Mouse (Mus musculus): ENCODE results near the gene Aloxe3. TPM values are rescaled to one million over a fixed set of nuclear protein-coding genes. Genes with fewer than 3 reads are reported as not detected.
A peak's percentile ranks its signal among the peaks of the same experiment; 100 is the strongest.
"Not testable (repeated sequence)": the region's sequence is repeated elsewhere in the genome, so short reads cannot be mapped to it uniquely, and the experiment has no call there.

Gene Aloxe3
- polyA plus RNA-seq, 1 experiment from 2014 or later: 0.39 TPM

DNA sequence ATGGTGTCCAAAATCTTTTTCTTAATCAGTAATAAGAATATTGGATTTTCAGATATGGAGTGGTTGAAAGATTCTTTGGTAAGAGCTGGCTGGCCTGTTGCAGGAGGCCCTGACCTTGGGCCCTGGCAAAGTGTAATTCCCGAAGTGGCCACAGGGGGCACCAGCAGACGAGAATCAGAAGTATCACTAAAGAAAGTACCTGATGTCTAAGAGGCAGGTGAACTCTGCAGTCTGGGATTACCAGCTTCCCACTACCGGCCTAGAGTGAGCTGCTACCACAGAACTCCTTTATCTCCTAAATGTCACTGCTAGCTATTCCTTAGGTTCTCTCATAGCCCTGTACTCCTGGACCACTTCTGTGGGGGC is 33.3 kb upstream of the Aloxe3 start:
- Histone ChIP-seq H3K36me3 (ENCODE audit: control insufficient read depth, insufficient read depth) (peaks cover 10% of the 10 kb centered on the region), H3K27ac (ENCODE audit: low read length) (no peak overlapping the region), H3K27me3 (ENCODE audit: control insufficient read depth, insufficient read depth, low read depth, low read length) (no peaks in the 10 kb centered on the region), H3K4me2 (ENCODE audit: low read depth, low read length) (no peak overlapping the region), H3K9me3 (replicated peaks; ENCODE audit: control insufficient read depth, low read length) (no peaks in the 10 kb centered on the region), H3K4me3 (ENCODE audit: low read depth, low read length) (no peak overlapping the region), H3K9ac (ENCODE audit: low read depth, low read length) (no peak overlapping the region), H3K4me1 (ENCODE audit: control insufficient read depth, low read depth, low read length) (peaks cover 60% of the 10 kb centered on the region)
- 1% methylated on average over 3 of the region's 3 CpGs for WGBS (ENCODE audit: insufficient replicate concordance)
- no peak for ATAC-seq (ENCODE audit: low read depth)

DNA sequence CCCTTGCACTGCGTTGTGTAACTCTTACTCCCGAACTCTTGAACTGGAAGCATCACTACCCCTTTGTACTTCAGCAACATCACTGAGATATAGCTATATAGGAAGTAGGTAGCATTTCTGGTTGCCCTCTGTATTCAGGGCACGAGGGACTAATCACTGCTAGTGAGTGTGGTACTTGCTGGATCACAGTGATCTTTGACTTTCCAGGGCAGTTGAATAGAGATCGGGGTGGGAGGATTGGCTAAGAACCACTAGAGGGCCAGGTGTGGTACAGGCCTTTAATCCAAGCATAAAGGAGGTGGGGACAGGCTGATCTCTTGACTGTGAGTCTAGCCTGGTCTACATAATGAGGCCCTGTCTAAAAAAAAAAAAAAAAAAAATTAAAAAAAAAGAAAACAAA is 32.8 kb upstream of the Aloxe3 start:
- no peak overlapping the region for H3K4me2 ChIP-seq (ENCODE audit: low read depth, low read length)
- ATAC-seq (ENCODE audit: low read depth): no peak
- H3K27me3 ChIP-seq (ENCODE audit: control insufficient read depth, insufficient read depth, low read depth, low read length): no peaks in the 10 kb centered on the region
- 0 out of 2 replicates have a peak overlapping the region, but pooled peaks have one; percentile 4 for H3K27ac ChIP-seq (ENCODE audit: low read length)
- 67% methylated on average over 4 of the region's 4 CpGs for WGBS (ENCODE audit: insufficient replicate concordance)
- peaks cover 61% of the 10 kb centered on the region for H3K4me1 ChIP-seq (ENCODE audit: control insufficient read depth, low read depth, low read length)
- H3K36me3 ChIP-seq (ENCODE audit: control insufficient read depth, insufficient read depth): peaks cover 10% of the 10 kb centered on the region
- H3K9me3 ChIP-seq (replicated peaks; ENCODE audit: control insufficient read depth, low read length): no peaks in the 10 kb centered on the region
- no peak overlapping the region for H3K9ac ChIP-seq (ENCODE audit: low read depth, low read length)
- no peak overlapping the region for H3K4me3 ChIP-seq (ENCODE audit: low read depth, low read length)

DNA sequence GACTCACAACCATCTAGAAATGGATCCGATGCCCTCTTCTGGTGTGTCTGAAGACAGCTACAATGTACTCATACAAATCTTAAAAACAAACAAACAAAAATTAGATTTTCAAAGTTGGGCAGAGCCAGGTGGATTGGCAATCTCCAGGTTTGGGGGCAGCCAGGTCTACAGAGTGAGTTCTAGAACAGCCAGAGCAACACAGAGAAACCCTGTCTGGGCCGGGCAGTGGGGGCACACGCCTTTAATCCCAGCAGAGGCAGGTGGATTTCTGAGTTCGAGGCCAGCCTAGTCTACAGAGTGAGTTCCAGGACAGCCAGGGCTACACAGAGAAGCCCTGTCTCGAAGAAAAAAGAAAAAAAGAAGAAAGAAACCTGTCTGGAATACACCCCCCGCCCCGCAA is 31.8 kb upstream of the Aloxe3 start:
- H3K4me2 ChIP-seq (ENCODE audit: low read depth, low read length); H3K9ac ChIP-seq (ENCODE audit: low read depth, low read length); H3K9me3 ChIP-seq (replicated peaks; ENCODE audit: control insufficient read depth, low read length); H3K27me3 ChIP-seq (ENCODE audit: control insufficient read depth, insufficient read depth, low read depth, low read length); ATAC-seq (ENCODE audit: low read depth); H3K27ac ChIP-seq (ENCODE audit: low read length); H3K4me3 ChIP-seq (ENCODE audit: low read depth, low read length): not testable (repeated sequence)
- Histone ChIP-seq H3K36me3 (ENCODE audit: control insufficient read depth, insufficient read depth) (peaks cover 10% of the 10 kb centered on the region), H3K4me1 (ENCODE audit: control insufficient read depth, low read depth, low read length) (peaks cover 65% of the 10 kb centered on the region)
- 81% methylated on average over 7 of the region's 7 CpGs for WGBS (ENCODE audit: insufficient replicate concordance)

DNA sequence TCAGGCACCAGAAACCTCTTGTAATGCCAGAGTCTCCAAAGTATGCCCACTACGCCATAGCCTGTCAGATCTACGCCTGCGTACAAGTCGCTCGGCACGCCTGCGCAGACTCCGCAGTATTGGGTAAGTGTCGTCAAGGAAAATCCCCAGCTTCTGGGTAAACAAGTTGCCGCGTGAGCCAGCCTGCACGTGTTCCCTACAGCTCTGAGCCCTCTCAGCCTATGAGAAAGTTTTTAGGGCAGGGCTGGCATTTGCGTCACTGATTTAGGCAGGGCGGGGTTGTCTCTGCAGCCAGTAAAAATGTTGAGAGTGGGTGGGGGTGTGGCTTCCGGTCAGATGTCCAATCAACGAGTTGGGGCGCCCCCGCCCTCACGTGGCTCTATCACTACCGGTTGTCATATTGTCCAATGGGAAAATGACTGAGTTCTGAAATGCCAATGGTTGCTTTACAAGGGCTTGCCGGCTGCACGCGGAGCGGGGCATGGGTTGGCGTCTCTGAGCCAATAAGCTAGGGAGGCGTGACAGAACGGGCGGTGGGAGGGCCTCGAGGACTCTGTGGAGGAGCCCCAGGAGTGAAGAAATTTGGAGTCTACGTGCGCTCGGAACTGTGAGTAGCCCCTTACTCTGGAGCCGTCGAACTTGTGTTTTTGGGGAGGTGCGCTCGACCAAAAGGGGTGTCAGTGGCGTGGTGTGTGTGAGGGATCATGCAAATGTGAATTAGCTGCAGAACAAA is 30.8 kb upstream of the Aloxe3 start, which contains the start of gene Per1:
Per1 (plus strand) TSS at position 521 of the 733 bp plus-strand sequence.
- WGBS (ENCODE audit: insufficient replicate concordance): under 1% methylated on average over 37 of the region's 37 CpGs
- ATAC-seq (ENCODE audit: low read depth): peak; percentile 83

GRCm38 (mm10) chr11:69095511-69096231 is 30.0 kb upstream of the Aloxe3 start:
- no peak for ATAC-seq (ENCODE audit: low read depth)
- peaks cover 66% of the 10 kb centered on the region for H3K4me1 ChIP-seq (ENCODE audit: control insufficient read depth, low read depth, low read length)
- peak overlapping the region; percentile 96 for H3K4me2 ChIP-seq (ENCODE audit: low read depth, low read length)
- H3K9ac ChIP-seq (ENCODE audit: low read depth, low read length): peak overlapping the region; percentile 77
- no peaks in the 10 kb centered on the region for H3K27me3 ChIP-seq (ENCODE audit: control insufficient read depth, insufficient read depth, low read depth, low read length)
- WGBS (ENCODE audit: insufficient replicate concordance): 1% methylated on average over 27 of the region's 27 CpGs
- H3K4me3 ChIP-seq (ENCODE audit: low read depth, low read length): peak overlapping the region; percentile 74
- H3K27ac ChIP-seq (ENCODE audit: low read length): peak overlapping the region; percentile 97
- H3K36me3 ChIP-seq (ENCODE audit: control insufficient read depth, insufficient read depth): peaks cover 6% of the 10 kb centered on the region
- H3K9me3 ChIP-seq (replicated peaks; ENCODE audit: control insufficient read depth, low read length): no peaks in the 10 kb centered on the region

More for the DNA sequence above, 30.8 kb upstream of the Aloxe3 start, which contains the start of gene Per1:
- peak within 1 kb of the TSS; percentile 96 for H3K4me2 ChIP-seq (ENCODE audit: low read depth, low read length)
- peak within 1 kb of the TSS; percentile 74 for H3K4me3 ChIP-seq (ENCODE audit: low read depth, low read length)
- H3K9ac ChIP-seq (ENCODE audit: low read depth, low read length): peak within 1 kb of the TSS; percentile 77
- no peaks in the 10 kb centered on the region for H3K9me3 ChIP-seq (replicated peaks; ENCODE audit: control insufficient read depth, low read length)
- H3K27ac ChIP-seq (ENCODE audit: low read length): peak within 1 kb of the TSS; percentile 97
- peaks cover 9% of the 10 kb centered on the region for H3K36me3 ChIP-seq (ENCODE audit: control insufficient read depth, insufficient read depth)
- no peaks in the 10 kb centered on the region for H3K27me3 ChIP-seq (ENCODE audit: control insufficient read depth, insufficient read depth, low read depth, low read length)
- peaks cover 66% of the 10 kb centered on the region for H3K4me1 ChIP-seq (ENCODE audit: control insufficient read depth, low read depth, low read length)

- Histone ChIP-seq H3K4me2 (ENCODE audit: low read depth, low read length) (peak overlapping the region; percentile 96), H3K9ac (ENCODE audit: low read depth, low read length) (peak overlapping the region; percentile 77), H3K4me1 (ENCODE audit: control insufficient read depth, low read depth, low read length) (peaks cover 69% of the 10 kb centered on the region), H3K9me3 (replicated peaks; ENCODE audit: control insufficient read depth, low read length) (no peaks in the 10 kb centered on the region), H3K27ac (ENCODE audit: low read length) (peak overlapping the region; percentile 97), H3K27me3 (ENCODE audit: control insufficient read depth, insufficient read depth, low read depth, low read length) (no peaks in the 10 kb centered on the region), H3K4me3 (ENCODE audit: low read depth, low read length) (peak overlapping the region; percentile 74), H3K36me3 (ENCODE audit: control insufficient read depth, insufficient read depth) (peaks cover 10% of the 10 kb centered on the region)
- WGBS (ENCODE audit: insufficient replicate concordance): 15% methylated on average over 9 of the region's 9 CpGs
- ATAC-seq (ENCODE audit: low read depth): no peak
Measured at GRCm38 (mm10) chr11:69096360-69096986, 29.2 kb upstream of the Aloxe3 start.

DNA sequence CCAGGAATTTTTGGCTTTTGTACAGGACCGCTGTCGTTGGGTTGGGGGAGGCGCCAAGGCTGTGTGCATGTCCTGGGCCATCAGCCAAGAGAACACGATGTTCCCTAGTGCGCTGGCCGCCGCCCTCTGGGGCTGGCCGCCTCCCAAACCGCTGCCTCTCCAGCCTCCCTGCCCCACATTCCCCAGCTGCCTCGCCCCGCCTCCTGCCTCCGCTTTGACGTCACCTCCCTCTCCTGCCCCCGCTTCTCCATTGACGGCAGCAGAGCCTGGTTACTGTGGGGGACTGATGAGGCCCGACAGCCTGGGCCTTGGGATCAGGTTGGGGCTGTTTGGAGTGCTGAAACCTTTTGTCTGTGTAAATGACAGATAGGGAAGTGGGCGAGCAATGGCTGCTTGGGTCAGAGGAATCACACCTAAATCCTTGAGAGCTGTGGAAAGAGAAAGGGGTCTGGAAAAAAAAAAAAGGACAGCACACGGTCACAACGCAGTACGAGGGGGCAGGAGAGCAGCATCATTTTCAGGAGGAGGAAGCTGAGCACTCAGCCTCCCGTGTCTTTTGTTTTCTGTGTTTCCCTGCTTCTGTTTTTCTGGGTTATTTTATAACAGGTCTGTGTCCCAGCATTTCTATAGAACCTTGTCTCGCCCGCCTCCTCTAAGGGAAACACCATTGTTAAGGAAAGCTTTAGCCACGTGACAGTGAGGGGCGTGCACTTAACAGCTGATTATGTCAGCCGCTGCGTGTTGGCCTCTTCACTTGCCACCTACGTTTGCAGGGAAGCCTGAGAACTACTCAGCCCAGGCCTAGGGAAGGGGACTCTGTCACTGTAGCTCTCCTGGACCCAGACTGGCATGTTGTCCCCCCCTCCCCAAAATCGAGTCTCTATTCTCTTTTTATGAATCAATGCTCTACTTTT is 28.5 kb upstream of the Aloxe3 start:
- H3K9me3 ChIP-seq (replicated peaks; ENCODE audit: control insufficient read depth, low read length): no peaks in the 10 kb centered on the region
- H3K4me1 ChIP-seq (ENCODE audit: control insufficient read depth, low read depth, low read length): peaks cover 64% of the 10 kb centered on the region
- H3K4me3 ChIP-seq (ENCODE audit: low read depth, low read length): peak overlapping the region; percentile 74
- WGBS (ENCODE audit: insufficient replicate concordance): 3% methylated on average over 29 of the region's 29 CpGs
- H3K36me3 ChIP-seq (ENCODE audit: control insufficient read depth, insufficient read depth): peaks cover 18% of the 10 kb centered on the region
- H3K27ac ChIP-seq (ENCODE audit: low read length): peak overlapping the region; percentile 97
- peak overlapping the region; percentile 77 for H3K9ac ChIP-seq (ENCODE audit: low read depth, low read length)
- peak; percentile 56 for ATAC-seq (ENCODE audit: low read depth)
- H3K27me3 ChIP-seq (ENCODE audit: control insufficient read depth, insufficient read depth, low read depth, low read length): no peaks in the 10 kb centered on the region
- H3K4me2 ChIP-seq (ENCODE audit: low read depth, low read length): peak overlapping the region; percentile 96

DNA sequence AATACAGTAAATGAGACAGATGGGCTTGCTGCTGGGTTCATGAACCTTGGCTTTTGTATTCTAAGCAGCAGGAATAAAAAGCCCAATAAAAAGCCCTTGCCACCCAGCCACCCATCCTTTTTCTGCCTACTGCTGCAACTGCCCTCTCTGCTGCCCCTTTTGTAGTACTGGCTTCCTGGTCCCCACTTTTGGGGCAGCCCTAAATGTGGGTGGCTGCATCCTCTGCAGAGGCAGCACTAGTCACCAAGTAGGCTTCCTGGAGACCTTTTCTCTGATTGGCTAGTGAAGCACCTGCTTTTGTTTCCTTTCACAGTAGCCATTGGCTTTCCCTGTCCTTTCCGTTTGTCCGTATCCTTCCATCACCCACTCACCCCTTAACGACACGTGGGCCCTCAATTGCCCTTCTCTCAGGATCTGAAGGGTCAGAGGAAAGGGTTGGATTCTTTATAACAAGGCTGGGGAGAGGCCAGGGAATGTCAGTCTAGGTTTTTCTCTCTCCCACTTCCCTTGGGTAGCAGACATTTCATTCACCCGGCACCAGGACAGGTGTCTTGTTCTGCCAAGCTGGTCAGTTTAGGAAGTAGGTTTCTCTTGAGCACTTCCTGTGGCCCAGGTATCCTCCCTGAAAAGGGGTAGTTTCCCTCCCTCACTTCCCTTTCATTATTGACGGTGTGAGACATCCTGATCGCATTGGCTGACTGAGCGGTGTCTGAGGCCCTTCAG is 27.5 kb upstream of the Aloxe3 start:
- no peaks in the 10 kb centered on the region for H3K27me3 ChIP-seq (ENCODE audit: control insufficient read depth, insufficient read depth, low read depth, low read length)
- peaks cover 59% of the 10 kb centered on the region for H3K4me1 ChIP-seq (ENCODE audit: control insufficient read depth, low read depth, low read length)
- peaks cover 23% of the 10 kb centered on the region for H3K36me3 ChIP-seq (ENCODE audit: control insufficient read depth, insufficient read depth)
- peak overlapping the region; percentile 96 for H3K4me2 ChIP-seq (ENCODE audit: low read depth, low read length)
- H3K9ac ChIP-seq (ENCODE audit: low read depth, low read length): peak overlapping the region; percentile 74; the same call in 1 of the 2 replicates
- H3K9me3 ChIP-seq (replicated peaks; ENCODE audit: control insufficient read depth, low read length): no peaks in the 10 kb centered on the region
- 31% methylated on average over 8 of the region's 8 CpGs for WGBS (ENCODE audit: insufficient replicate concordance)
- H3K27ac ChIP-seq (ENCODE audit: low read length): peak overlapping the region; percentile 97
- H3K4me3 ChIP-seq (ENCODE audit: low read depth, low read length): peak overlapping the region; percentile 74
- no peak for ATAC-seq (ENCODE audit: low read depth)
